Mouse (Mus musculus): ENCODE results near the gene Tmsb15b2.
"Not testable (repeated sequence)": the region's sequence is repeated elsewhere in the genome, so short reads cannot be mapped to it uniquely, and the experiment has no call there.

Gene Tmsb15b2

GRCm38 (mm10) chrX:136975397-136975796, at the start of gene Tmsb15b2:
TSS of gene Tmsb15b2 (minus strand) at chrX:136975497.
- in situ Hi-C loops (cut with MseI, MboI): not testable (repeated sequence)

GRCm38 (mm10) chrX:137019310-137019709, 44.0 kb upstream of the Tmsb15b2 start:
- in situ Hi-C loops (cut with MseI, MboI): no loop called here

- in situ Hi-C loops (cut with MseI, MboI): no loop called here
These were observed 42.4 kb upstream of the Tmsb15b2 start for GRCm38 (mm10) chrX:137017668-137018067.

GRCm38 (mm10) chrX:137015099-137015709, 39.9 kb upstream of the Tmsb15b2 start:
- in situ Hi-C loops (cut with MseI, MboI): no loop called here

GRCm38 (mm10) chrX:136996256-136996655, 21.0 kb upstream of the Tmsb15b2 start:
- in situ Hi-C loops (cut with MseI, MboI): no loop called here

- in situ Hi-C loops (cut with MseI, MboI): no loop called here
These were observed 18.3 kb upstream of the Tmsb15b2 start for GRCm38 (mm10) chrX:136993641-136994040.

GRCm38 (mm10) chrX:136992978-136993547, 17.8 kb upstream of the Tmsb15b2 start, which contains the start of gene Zcchc18:
TSS of gene Zcchc18 (plus strand) at chrX:136993155.
- in situ Hi-C loops (cut with MseI, MboI): no loop called here

GRCm38 (mm10) chrX:136992191-136992965, 17.1 kb upstream of the Tmsb15b2 start:
- in situ Hi-C loops (cut with MseI, MboI): no loop called here

GRCm38 (mm10) chrX:136991274-136991673, 16.0 kb upstream of the Tmsb15b2 start:
- in situ Hi-C loops (cut with MseI, MboI): no loop called here

GRCm38 (mm10) chrX:136986039-136986438, 10.7 kb upstream of the Tmsb15b2 start:
- in situ Hi-C loops (cut with MseI, MboI): no loop called here

- in situ Hi-C loops (cut with MseI, MboI): no loop called here
These were observed 3.3 kb upstream of the Tmsb15b2 start for GRCm38 (mm10) chrX:136978616-136979015.

- in situ Hi-C loops (cut with MseI, MboI): no loop called here
These were observed 1.3 kb upstream of the Tmsb15b2 start, which contains the start of the genes Tmsb15l and Tmsb15b1 for GRCm38 (mm10) chrX:136976424-136977084. TSS of gene Tmsb15l (minus strand) at chrX:136976869. TSS of gene Tmsb15b1 (minus strand) at chrX:136976874.

- in situ Hi-C loops (cut with MseI, MboI): no loop called here
These were observed 15.6 kb downstream of the Tmsb15b2 start for GRCm38 (mm10) chrX:136959688-136960087.

GRCm38 (mm10) chrX:136958300-136958699, 17.0 kb downstream of the Tmsb15b2 start:
- in situ Hi-C loops (cut with MseI, MboI): not testable (repeated sequence)

- in situ Hi-C loops (cut with MseI, MboI): not testable (repeated sequence)
These were observed 17.6 kb downstream of the Tmsb15b2 start for GRCm38 (mm10) chrX:136957583-136958279.

GRCm38 (mm10) chrX:136937985-136938384, 37.3 kb downstream of the Tmsb15b2 start:
- in situ Hi-C loops (cut with MseI, MboI): no loop called here

- in situ Hi-C loops (cut with MseI, MboI): no loop called here
These were observed 48.3 kb downstream of the Tmsb15b2 start, which contains the start of gene H2bfm for GRCm38 (mm10) chrX:136927031-136927430. TSS of gene H2bfm (plus strand) at chrX:136927325.

GRCm38 (mm10) chrX:136925863-136926262, 49.4 kb downstream of the Tmsb15b2 start:
- in situ Hi-C loops (cut with MseI, MboI): no loop called here

Measured in mouse trophoblast stem cell (cell line).